Mouse (Mus musculus) right cerebral cortex, adult 18-20 months (tissue): ENCODE data around the gene Fez1.

Experiments used
- DNase-seq: peaks from one replicate; pipeline ENCODE4 v3.0.0; 2022; ENCODE audit warnings: mixed read lengths

The Fez1 gene

DNA sequence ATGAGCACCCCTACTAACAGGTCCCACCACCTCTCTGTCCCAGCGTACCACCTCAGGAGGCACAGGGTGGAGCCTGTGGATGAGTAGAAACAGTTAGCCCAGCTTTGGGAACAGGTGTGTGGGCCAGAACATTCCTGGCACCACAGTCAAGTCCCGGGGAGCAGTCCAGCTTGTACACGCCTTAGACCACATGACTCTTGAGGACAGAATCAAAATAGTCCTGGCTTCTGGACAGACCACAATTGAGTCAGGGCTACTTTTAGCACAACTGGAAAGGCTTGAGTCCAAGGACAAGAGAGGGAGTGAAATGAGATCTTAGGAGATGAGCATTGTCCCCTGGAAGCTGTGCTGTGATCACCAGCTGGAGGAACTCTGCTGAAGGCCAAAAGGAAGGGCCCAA is 76.9 kb downstream of the Fez1 start:
- peak; percentile 49 for DNase-seq

DNA sequence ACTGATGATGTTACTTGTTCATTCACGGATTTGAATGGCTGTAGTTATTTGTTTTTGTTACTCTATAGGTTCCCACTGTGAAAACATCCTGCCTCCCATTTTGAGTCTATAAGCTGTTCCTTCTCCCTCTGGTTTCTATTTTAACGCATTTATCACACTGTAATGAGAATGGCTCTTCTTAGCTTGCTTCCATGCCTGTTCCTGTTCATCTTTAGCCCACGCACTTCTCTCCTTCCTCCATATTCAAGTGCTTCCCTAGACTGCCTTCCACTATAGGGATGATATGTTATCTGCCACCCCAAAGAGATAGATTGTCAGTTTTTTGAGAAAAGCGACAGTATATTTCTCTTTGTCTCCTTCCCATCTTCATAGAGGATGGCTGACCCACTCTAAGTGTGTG is 78.8 kb downstream of the Fez1 start:
- peak; percentile 38 for DNase-seq

DNA sequence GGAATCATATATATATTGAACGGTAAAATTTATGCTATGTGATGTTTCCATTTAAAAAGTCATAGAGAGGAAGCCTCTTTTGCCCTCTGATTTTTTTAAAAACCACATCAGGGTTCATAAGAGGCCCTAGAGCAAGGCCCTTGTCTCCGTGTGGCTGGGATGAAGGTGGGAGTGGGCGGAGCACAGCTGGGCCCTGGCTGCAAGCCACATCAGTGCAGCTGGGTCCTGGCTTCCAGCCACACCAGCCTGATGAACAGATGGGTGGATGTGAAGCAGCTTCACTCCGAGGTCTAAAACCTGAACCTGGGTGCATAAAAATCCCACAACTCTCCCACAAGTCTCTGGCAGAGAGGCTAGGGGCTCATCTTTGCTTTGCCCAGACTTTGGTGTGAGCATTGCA is 83.8 kb downstream of the Fez1 start:
- DNase-seq: no peak

DNA sequence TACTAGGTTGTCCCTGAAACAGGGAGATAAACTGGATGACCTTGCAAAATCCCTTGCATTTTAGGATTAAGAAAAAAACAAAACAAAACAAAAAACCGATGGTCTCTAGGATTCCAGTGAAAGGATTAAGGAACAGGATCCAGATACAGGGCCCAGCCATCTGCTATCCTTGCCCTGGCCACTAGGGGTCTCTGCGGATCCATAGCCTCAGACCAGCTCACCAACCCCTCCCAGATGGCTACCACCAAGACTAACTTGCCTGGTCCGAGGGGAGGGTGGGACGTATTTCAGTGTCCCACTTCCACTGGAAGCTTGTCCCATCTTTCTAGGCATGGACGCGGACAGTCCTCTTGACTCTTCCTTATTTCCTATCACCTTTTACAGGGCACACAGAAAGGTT is 94.7 kb downstream of the Fez1 start:
- DNase-seq: peak; percentile 89

DNA sequence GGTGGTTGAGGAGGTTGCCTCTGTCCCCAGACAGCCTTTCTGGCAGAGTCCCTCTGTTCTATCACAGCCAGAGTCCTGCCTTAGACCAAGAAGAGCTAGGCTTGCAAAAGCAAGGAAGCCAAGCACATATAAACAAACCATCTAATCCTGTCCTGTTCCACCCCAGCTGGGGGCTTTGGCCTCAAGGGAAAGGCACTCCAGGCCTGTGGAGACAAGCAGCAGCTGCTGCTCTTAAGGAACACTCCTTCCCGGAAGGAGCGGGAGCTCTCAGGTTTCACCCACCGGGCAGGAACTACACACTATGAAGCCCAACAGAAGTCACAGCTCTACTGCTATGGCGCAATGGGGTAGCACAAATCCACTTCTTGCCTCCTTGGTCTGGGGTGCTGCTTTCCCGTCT is 95.3 kb downstream of the Fez1 start:
- no peak for DNase-seq

DNA sequence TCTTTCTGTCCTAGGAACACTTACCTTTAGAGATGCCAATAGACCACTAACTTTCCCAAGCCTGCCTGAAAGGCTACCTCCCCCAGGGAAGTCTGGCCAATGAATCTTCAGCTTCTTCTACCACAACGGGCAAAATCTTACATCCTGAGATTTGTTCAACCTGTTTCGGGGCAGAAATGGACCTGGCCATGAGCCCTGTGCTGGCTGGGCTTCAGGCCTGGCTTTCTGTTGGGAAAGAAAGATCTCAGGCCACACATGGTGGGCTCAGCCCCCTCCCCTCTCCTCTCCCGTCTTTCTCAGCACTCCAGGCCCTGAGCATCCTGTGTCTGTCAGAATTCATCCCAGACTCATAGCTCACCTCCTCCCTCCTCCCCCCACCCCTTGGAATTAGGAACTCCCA is 96.9 kb downstream of the Fez1 start:
- no peak for DNase-seq

DNA sequence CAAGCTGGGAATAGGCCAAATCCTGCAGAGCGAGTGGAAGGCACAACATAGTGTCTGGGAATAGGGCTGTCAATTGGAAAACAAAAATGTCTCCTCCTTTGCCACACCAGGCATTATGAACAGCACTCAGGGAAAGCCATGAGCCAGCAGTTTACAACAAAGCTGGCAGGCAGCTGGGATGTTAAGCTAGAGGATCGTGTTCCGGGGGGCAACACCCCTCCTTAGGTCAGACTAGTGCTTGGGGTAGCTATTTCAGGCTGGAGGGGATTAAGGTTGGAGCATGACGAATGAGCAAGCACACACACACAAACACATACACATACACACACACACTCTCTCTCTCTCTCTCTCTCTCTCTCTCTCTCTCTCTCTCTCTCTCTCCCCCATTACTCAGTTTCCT is 97.8 kb downstream of the Fez1 start:
- DNase-seq: no peak

DNA sequence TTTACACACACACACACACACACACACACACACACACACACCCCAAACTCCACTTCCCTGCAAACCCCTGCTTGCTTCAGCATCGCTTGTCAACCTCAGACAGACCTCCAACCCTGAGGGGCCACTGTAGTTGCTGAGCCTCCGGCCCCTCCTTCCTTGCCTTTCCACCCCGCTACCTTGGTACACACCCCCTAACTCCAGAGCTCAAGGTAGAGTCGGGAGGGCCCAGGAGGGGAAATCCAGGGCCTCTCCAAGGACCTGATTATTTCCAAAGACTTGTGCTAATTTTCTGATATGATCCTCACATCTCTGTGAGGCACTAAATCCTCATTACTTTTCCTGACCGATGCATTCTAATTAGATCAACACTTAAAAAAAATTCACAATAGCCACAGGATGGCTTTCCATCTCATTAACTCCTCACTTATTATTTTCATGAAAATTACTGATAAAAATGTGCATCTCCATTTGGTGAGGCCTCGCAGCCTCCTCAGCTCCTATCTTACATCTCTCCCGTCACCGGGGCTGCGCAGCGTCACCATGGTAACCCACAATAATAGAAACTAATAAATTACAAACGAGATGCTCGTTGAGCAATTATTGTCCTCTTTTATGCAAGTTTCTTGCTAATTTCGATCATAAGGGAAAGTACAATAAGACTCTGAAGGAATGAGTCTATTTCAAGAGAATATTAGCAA is 100.2 kb downstream of the Fez1 start:
- DNase-seq: peak; percentile 70

DNA sequence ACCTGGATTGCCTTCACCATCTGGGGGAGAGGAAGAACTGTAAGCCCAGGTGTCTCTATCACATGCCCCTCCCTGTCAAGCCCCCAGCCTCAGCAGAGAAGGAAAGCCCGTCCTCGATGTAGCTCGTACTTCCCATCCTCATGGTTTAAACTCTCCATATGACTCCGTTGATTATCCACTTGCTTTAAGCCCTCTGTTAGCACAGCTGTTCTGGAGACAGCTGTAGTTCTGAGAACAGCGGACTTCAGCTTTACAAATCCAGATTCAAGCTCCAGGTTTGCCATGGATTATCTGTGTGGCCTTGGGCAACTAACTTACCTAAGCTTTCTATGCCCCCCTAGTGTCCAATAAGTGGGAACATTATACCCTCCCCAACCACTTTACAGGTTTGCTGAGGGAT is 102.1 kb downstream of the Fez1 start:
- DNase-seq: no peak
